Mouse (Mus musculus): ENCODE results near the gene Rbfox1. TPM values are rescaled to one million over a fixed set of nuclear protein-coding genes. Genes with fewer than 3 reads are reported as not detected.

The Rbfox1 gene
- polyA plus RNA-seq, 1 experiment from 2014 or later: 103 TPM

DNA sequence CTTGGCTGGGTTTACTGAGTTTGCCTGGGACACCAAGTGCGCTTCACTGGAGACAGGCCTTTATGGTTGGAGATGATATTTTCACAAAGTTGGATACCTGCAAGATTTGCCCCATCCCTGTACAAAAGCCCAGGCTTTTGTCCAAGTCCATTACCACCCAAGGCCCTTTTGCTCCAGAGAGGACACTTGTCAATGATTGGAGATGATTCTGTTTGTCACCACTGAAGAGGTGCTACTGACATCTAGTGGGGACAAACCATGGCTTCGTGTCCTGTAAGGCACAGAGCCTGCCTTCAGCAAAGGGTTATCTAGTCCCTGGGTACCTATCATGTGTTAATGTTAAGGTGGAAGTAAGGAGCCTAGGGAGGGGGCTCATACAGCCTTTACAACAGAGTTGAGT is 551.3 kb downstream of the Rbfox1 start:
- Histone ChIP-seq H3K9ac (replicated peaks) (no peak overlapping the region), H3K4me2 (replicated peaks) (no peak overlapping the region), H3K4me1 (replicated peaks) (no peaks in the 10 kb centered on the region), H3K27ac (no peak overlapping the region), H3K4me3 (replicated peaks) (no peak overlapping the region), H3K36me3 (no peaks in the 10 kb centered on the region), H3K27me3 (no peaks in the 10 kb centered on the region), H3K9me3 (no peaks in the 10 kb centered on the region)
- no peak for ATAC-seq
- WGBS: 63% methylated on average over 2 of the region's 2 CpGs

DNA sequence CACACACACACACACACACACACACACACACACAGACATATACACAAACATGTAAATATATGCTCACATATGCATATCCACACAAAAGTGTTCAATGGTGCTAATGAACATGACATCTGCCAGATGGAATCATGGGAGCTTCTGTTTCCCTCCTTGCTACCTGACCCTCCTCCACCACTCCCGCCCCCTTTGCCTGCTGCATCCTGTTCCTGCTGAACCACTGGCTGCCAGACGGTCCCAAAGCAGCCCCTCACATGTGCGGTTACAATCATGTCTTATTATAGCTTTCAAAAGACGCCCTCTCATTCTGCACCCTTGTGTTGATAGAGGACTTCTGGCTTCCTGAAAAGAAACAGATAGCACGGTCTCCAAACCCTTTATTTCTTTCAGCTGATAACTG is 563.1 kb downstream of the Rbfox1 start:
- Histone ChIP-seq H3K4me3 (replicated peaks) (no peak overlapping the region), H3K4me1 (replicated peaks) (peaks cover 14% of the 10 kb centered on the region), H3K27ac (no peak overlapping the region), H3K9me3 (no peaks in the 10 kb centered on the region), H3K27me3 (no peaks in the 10 kb centered on the region), H3K36me3 (no peaks in the 10 kb centered on the region), H3K9ac (replicated peaks) (no peak overlapping the region), H3K4me2 (replicated peaks) (peak overlapping the region; percentile 5; the same call in 1 of the 2 replicates)
- WGBS: 42% methylated on average over 5 of the region's 5 CpGs
- 0 out of 2 replicates have a peak, but pooled peaks have one; percentile 45 for ATAC-seq

DNA sequence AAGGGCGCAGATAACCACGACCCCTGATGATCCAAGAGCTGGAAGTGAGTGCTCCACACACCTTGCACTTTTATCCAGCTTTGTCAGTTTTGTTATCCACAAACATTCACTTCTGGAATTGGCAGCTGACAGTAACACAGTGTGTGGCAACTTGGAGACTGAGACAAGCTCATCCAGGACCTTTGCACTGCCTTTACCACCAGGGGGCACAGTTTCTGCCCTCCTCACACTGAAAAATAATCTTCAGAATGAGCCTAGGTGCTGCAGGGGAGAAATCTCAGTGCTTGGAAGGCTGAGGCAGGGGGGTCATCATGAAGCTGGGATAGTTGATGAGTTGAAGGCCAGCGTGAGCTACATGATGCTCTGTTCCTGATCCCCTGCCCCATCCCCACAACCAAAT is 570.2 kb downstream of the Rbfox1 start:
- Histone ChIP-seq H3K4me3 (replicated peaks) (no peak overlapping the region), H3K27me3 (no peaks in the 10 kb centered on the region), H3K36me3 (no peaks in the 10 kb centered on the region), H3K4me2 (replicated peaks) (no peak overlapping the region), H3K9me3 (no peaks in the 10 kb centered on the region), H3K4me1 (replicated peaks) (no peaks in the 10 kb centered on the region), H3K27ac (no peak overlapping the region), H3K9ac (replicated peaks) (no peak overlapping the region)
- no peak for ATAC-seq
- WGBS: 74% methylated on average over 3 of the region's 3 CpGs

DNA sequence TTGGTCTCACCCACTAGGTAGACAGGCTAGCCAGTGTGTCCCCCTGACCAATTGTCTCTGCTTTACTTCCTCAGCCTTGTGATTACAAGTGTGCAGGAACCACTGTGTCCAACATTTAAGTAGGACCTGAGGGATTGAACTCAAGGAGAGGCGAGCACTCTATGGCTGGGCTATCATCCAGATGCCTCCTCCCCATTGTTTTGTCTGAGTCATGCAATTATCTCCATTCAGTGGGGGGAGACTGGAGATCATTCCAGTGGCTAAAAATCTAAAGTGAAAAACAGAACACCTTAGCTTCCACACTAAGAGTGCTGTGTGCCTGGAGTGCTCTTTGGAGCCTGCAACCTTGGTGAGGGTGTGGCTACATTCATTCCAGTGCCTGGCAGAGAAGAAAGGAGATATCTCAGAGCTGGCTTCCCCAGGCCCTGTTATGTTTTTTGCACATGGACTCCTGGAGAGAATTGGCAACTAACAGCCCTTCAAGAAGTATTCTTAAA is 594.0 kb downstream of the Rbfox1 start:
- Histone ChIP-seq H3K4me3 (replicated peaks) (no peak overlapping the region), H3K4me1 (replicated peaks) (peaks cover 16% of the 10 kb centered on the region), H3K27me3 (no peaks in the 10 kb centered on the region), H3K27ac (peak overlapping the region; percentile 72), H3K4me2 (replicated peaks) (no peak overlapping the region), H3K36me3 (no peaks in the 10 kb centered on the region), H3K9me3 (no peaks in the 10 kb centered on the region), H3K9ac (replicated peaks) (no peak overlapping the region)
- peak; percentile 31; the same call in 1 of the 2 replicates for ATAC-seq
- 57% methylated on average over 1 of the region's 1 CpGs for WGBS

DNA sequence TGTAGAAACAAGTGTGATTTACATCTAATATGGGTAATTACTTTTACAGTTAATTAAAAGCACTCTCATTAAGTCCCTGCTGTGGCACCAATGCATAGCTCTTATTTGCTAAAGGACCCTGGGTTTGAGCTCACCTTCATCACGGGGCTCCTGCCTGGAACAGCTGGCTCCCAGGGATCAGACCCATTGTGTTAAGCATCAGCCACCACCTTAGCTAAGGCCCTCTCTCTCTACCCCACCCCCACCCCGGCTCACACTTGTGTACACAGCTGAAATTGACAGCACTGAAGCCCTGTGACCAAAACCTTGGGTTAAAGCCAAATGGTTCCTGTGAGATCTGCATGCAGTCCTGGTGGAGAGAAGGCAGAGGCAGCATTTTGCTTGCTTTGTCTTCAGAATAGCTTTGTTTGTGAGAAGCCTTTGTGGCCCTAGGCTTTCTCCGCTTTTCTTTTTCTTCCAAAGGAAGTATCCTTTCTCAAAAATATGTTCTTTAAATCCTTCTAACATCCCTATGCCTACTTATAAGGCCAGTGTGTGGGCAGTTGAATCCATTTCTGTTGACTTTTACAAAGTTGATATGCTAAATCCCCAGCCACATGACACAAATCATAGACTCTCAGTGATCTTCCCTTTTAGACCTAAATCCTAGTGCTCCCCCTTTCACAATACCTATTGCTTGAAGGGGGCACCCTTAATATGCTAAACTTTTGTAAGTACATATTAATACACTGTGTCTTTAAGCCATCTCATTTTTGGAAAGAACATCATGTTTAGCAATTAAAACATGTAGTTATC is 594.7 kb downstream of the Rbfox1 start:
- WGBS: 22% methylated on average over 3 of the region's 3 CpGs
- Histone ChIP-seq H3K9me3 (no peaks in the 10 kb centered on the region), H3K4me1 (replicated peaks) (peaks cover 16% of the 10 kb centered on the region), H3K27ac (peak overlapping the region; percentile 72), H3K4me2 (replicated peaks) (no peak overlapping the region), H3K27me3 (no peaks in the 10 kb centered on the region), H3K36me3 (no peaks in the 10 kb centered on the region), H3K9ac (replicated peaks) (0 out of 2 replicates have a peak overlapping the region, but pooled peaks have one; percentile 12), H3K4me3 (replicated peaks) (no peak overlapping the region)
- peak; percentile 87 for ATAC-seq

DNA sequence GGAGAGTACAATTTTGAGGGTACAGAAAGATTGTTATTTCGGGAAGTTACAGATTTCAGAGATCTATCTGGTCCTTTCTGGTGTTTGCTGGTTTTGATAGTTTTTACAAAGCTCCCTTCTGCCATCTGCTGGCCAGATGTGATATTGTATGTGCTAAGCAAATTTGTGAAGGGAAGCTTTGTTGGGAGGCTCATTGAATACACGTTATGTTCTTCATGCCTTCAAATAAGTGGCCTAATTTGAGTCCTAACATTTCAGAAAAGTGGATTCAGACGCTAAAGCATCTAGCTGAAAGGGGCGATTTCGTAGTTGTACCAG is 595.2 kb downstream of the Rbfox1 start:
- ATAC-seq: no peak
- H3K36me3 ChIP-seq: no peaks in the 10 kb centered on the region
- no peak overlapping the region for H3K4me3 ChIP-seq (replicated peaks)
- H3K27me3 ChIP-seq: no peaks in the 10 kb centered on the region
- H3K9ac ChIP-seq (replicated peaks): no peak overlapping the region
- H3K4me2 ChIP-seq (replicated peaks): no peak overlapping the region
- H3K9me3 ChIP-seq: no peaks in the 10 kb centered on the region
- peaks cover 16% of the 10 kb centered on the region for H3K4me1 ChIP-seq (replicated peaks)
- WGBS: 7% methylated on average over 5 of the region's 5 CpGs
- no peak overlapping the region for H3K27ac ChIP-seq

DNA sequence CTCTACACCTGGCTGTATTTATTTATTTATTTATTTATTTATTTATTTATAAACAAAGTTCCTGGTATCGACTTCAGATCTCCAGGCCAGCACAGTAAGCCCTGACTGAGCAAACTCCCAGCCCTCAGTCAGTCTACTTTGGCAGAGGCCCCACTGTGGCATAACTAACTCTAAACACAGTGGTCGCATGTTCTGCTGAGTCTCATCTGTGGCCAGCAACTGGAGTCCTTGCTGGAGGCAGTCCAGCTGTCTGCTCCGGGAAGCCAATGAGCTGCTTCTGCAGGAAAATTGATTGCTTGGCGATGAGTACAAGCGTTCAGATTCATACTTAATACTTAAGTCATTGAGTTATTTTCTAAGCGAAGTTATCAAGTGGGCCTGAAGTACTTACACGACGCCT is 598.5 kb downstream of the Rbfox1 start:
- Histone ChIP-seq H3K27me3 (no peaks in the 10 kb centered on the region), H3K4me3 (replicated peaks) (no peak overlapping the region), H3K4me2 (replicated peaks) (no peak overlapping the region), H3K9ac (replicated peaks) (no peak overlapping the region), H3K36me3 (no peaks in the 10 kb centered on the region), H3K27ac (no peak overlapping the region), H3K4me1 (replicated peaks) (peaks cover 13% of the 10 kb centered on the region), H3K9me3 (no peaks in the 10 kb centered on the region)
- 76% methylated on average over 8 of the region's 8 CpGs for WGBS
- no peak for ATAC-seq

DNA sequence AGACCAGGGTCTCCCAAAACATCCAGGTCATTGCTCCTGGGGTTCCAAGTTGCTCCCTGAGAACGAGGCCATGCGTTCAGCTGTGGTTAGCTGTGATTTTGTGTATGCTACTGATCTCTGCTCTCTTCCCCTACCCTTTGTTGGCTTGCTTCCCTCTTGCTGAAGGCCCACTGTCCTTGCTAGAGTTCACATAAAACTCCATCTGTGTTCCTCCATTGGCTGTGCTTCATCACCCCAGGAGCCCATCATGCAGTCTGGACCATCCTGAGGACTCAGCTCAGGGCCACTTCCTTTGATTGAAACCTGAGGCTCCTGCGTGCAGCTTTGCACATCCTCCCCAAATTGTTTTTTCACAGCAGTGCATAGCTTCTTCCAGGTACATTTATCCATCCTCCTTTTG is 600.5 kb downstream of the Rbfox1 start:
- H3K27ac ChIP-seq: no peak overlapping the region
- no peaks in the 10 kb centered on the region for H3K9me3 ChIP-seq
- no peak overlapping the region for H3K4me2 ChIP-seq (replicated peaks)
- H3K4me1 ChIP-seq (replicated peaks): no peaks in the 10 kb centered on the region
- no peaks in the 10 kb centered on the region for H3K36me3 ChIP-seq
- 81% methylated on average over 3 of the region's 3 CpGs for WGBS
- H3K9ac ChIP-seq (replicated peaks): no peak overlapping the region
- no peaks in the 10 kb centered on the region for H3K27me3 ChIP-seq
- H3K4me3 ChIP-seq (replicated peaks): no peak overlapping the region
- ATAC-seq: no peak

DNA sequence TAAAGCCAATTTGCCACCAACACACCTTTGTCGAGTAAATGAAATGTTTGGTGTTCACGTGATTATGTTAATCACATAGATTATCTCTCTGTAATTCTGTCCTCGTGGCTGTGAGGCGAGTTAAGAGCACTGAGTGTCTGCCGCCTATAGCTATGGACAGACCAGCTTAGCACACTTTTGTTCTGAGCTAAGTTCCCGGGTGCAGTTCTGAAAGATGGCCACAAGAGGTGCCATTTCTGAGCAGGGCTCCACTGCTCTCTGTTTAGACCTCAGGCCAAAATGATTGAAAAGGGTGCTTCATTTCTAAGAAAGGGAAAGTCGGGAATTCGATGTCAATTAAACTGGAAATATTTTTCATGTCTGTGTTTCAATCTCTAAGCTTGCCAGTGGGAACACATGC is 617.1 kb downstream of the Rbfox1 start:
- 18% methylated on average over 8 of the region's 8 CpGs for WGBS
- no peak for ATAC-seq
- H3K9ac ChIP-seq (replicated peaks): no peak overlapping the region

DNA sequence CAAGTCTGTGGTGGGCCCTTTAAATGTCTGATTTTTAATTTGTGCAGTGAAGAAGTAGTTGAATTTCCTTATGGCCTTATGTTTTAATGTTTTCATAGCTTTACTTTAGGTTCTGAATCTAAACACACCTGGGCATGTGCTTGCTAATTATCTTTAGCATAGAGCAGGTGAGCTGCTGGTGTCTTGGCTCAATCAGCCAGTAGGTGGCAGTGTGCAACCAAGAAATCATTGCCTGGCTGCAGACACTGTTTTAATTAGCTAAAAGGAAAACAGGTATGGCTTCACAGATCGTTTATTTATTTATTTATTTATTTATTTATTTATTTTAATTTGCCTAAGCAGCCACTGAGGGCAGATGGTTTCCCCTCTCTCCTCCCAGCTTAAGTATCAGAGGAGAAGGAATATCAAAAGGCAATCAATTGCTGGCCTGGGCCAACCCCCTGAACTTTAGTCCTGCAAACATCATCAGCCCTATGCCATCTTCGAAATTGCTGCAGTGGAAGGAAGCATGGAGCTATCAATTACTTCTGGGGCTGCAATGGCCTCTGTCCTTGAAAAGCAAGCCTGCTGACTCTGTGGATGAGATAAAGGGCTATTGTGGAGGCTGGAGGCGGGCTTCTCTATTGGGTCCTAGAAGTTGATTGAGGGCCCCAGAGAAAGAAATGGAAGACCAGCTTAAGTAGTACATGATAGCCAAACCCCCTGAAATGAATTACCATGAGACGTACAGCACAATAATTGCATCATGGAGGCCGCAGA is 618.6 kb downstream of the Rbfox1 start:
- Histone ChIP-seq H3K27ac (no peak overlapping the region), H3K27me3 (no peaks in the 10 kb centered on the region; the same call in 1 of the 2 replicates), H3K4me2 (replicated peaks) (no peak overlapping the region), H3K4me1 (replicated peaks) (0 out of 2 replicates have a peak, but pooled peaks cover 7% of the 10 kb centered on the region), H3K4me3 (replicated peaks) (no peak overlapping the region), H3K9ac (replicated peaks) (no peak overlapping the region), H3K36me3 (no peaks in the 10 kb centered on the region), H3K9me3 (no peaks in the 10 kb centered on the region)
- 64% methylated on average over 5 of the region's 5 CpGs for WGBS
- ATAC-seq: peak; percentile 34

More for the DNA sequence above, 617.1 kb downstream of the Rbfox1 start:
- 0 out of 2 replicates have a peak, but pooled peaks cover 7% of the 10 kb centered on the region for H3K4me1 ChIP-seq (replicated peaks)
- H3K9me3 ChIP-seq: no peaks in the 10 kb centered on the region
- no peak overlapping the region for H3K4me3 ChIP-seq (replicated peaks)
- no peaks in the 10 kb centered on the region; the same call in 1 of the 2 replicates for H3K27me3 ChIP-seq
- H3K4me2 ChIP-seq (replicated peaks): no peak overlapping the region
- H3K27ac ChIP-seq: no peak overlapping the region
- H3K36me3 ChIP-seq: no peaks in the 10 kb centered on the region

DNA sequence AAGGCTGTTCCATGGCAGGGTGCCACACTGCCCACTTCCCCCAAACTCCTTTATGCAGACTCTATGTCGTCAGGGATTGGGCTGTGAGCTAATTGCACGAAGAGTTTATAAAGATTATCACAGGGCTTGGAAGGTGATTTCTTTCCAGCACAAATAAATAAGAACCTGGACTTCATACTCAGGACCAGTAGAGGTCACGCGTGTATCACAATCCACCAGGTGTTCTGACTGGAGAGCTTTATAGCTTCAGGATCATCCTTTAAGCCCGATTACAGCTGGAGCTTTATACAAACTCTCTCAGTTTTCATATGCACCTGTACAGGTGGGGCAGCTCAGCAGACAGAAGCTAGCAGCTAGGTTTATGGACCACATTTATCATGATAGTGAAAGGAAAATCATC is 623.8 kb downstream of the Rbfox1 start:
- Histone ChIP-seq H3K9ac (replicated peaks) (no peak overlapping the region), H3K27me3 (no peaks in the 10 kb centered on the region), H3K36me3 (no peaks in the 10 kb centered on the region), H3K4me1 (replicated peaks) (no peaks in the 10 kb centered on the region), H3K4me3 (replicated peaks) (no peak overlapping the region), H3K9me3 (no peaks in the 10 kb centered on the region), H3K4me2 (replicated peaks) (no peak overlapping the region), H3K27ac (no peak overlapping the region)
- 74% methylated on average over 5 of the region's 5 CpGs for WGBS
- no peak for ATAC-seq

DNA sequence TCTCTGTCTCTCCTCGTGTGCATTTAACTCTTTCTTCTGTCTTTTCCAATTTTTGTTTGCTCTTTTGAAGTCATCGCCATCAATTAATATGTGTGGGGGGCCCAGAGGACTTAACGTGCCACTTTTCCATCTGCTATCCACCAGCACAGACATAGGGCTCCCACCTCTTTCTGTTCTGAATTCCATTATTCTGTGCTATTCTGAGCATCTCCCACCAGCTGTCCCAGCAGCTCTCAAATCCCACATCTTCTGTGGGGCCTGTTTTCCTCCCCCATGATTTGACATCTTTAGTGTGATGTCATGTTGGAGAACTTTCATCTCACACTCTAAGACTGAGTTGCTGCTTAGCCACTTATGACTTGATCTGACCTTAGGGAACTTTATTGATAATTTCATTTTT is 634.3 kb downstream of the Rbfox1 start:
- Histone ChIP-seq H3K27ac (no peak overlapping the region), H3K36me3 (no peaks in the 10 kb centered on the region), H3K9ac (replicated peaks) (no peak overlapping the region), H3K27me3 (no peaks in the 10 kb centered on the region), H3K9me3 (no peaks in the 10 kb centered on the region), H3K4me3 (replicated peaks) (no peak overlapping the region), H3K4me1 (replicated peaks) (no peaks in the 10 kb centered on the region), H3K4me2 (replicated peaks) (no peak overlapping the region)
- WGBS: 76% methylated on average over 3 of the region's 3 CpGs
- ATAC-seq: no peak

Data from midbrain, embryonic 13.5 days (tissue).